Mouse (Mus musculus): ENCODE results near the gene Ranbp9.

Ranbp9 gene

GRCm38 (mm10) chr13:43495645-43496044 lies 14.6 kb upstream of the Ranbp9 start:
- DNase-seq, result no peak

DNA sequence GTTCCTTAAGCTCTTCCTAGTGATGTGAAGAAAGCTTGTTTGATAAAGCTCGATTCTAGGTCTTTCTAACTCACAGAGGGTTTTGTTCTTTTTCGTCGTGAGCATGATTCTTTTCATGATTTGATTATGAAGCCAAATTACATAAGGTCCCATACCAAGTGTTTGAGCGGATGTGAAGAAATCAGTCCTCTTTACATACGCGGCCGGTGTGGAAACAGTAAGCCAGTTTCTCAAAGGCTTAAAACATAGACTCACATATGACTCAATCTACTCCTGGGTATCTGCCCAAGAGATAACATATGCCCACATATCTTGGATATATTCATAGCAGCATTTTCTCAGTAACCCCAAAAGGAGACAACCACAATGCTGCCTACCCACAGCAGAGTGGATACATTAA lies 12.6 kb upstream of the Ranbp9 start:
- no peak for DNase-seq

GRCm38 (mm10) chr13:43493058-43493481 lies 12.0 kb upstream of the Ranbp9 start:
- DNase-seq, result no peak

DNA sequence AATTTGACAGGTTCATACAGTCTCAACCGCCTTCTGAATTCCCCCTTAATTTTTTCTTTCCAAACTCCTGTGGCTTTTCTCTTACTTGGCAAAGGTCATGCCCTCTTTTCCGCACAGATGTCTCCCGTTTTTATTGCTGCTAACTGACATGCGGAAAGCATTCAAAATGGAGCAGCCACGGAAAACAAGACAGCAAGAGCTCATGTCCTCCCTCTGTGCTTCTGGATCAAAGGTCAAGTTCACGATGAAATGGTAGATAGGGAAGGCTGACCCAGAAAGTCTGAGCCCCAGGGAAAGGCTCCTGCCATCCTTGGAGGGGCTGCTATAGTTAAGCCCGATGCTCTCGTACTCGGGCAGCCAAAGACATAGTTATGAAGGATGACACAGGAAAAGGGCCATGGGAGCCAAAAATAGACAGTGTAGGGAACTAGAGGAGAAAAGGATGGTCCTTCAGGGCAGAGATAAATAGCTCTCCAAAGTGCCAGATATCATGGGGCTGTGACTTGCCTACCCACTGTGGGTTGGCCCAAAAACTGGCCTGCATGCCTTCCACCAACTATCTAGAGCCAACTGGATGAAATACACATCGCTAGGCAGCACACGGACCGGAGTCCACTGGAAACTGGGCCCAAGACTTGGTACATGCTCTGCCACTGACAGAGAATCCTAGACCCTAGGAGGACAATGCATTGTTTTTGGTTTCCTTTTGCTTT lies 5.6 kb upstream of the Ranbp9 start:
- no peak for DNase-seq

DNA sequence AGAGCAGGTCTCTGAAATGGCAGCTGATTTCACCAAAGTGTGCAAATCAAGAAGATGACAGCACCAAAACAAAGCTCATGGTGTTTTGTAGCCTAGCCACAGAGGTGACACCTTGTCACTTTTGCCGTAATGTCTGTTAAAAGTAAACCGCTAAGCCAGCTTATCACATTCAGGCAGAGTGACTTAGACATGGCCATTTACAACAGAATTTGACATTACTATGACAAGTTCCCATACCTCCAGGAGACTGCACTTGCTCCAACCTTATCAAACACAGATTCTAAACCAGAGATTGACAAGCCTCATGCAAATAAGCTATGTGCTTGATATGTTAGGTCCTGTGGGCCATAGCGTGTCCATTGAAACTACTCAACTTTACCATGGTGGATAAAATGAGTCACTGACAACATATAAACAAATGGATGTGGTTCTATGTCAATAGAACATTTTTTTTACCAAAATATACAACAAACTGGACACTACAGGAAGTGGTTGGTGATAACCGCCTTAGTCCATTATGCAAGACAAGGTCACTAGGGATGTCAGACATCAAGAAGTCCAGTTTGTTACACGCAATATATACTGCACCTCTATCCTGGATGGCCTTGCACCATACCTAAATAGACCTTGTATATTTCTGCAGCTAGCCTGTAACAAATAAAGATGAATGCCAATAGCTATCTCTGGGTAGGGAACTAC lies 4.3 kb upstream of the Ranbp9 start:
- DNase-seq, result peak; percentile 28

DNA sequence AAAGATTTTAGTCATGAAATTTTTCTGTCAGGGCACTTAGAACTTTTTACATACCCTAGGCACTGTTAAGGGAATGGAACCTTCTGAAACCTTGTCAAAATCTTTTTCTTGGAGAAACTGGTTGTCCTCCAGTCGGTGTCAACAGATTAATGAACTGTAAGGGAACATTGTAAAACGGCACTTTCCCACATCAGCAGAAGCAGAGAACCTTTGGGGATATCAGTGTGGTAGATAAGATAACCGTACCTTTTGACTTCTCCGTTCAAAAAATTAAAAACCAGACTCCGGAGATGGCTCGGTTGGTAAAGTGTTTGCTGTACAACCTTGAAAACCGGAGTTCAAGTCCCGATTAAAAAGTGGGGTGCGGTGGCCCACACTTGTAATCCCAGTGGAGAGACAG lies 1.7 kb upstream of the Ranbp9 start:
- no peak for DNase-seq

GRCm38 (mm10) chr13:43481859-43482245 lies 770 bp upstream of the Ranbp9 start:
- DNase-seq, result peak; percentile 89

DNA sequence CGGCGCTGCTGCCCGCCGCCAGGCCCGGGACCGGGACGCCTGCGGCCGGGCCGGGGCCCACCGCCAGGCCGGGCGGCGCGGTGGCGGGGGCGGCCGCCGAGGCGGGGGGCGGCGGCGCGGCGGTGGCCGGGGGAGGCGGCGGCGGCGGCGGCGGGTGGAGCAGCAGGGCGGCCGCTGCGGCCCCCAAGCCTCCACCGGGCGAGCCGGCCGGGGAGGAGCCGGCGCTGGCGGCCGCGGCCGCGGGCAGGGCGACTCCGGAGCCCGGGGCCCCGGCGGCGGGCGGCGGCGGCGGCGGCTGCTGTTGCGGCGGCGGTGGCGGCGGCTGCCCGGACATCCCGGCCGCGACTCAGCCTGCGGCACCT lies 506 bp downstream of the Ranbp9 start:
- no peak for DNase-seq

DNA sequence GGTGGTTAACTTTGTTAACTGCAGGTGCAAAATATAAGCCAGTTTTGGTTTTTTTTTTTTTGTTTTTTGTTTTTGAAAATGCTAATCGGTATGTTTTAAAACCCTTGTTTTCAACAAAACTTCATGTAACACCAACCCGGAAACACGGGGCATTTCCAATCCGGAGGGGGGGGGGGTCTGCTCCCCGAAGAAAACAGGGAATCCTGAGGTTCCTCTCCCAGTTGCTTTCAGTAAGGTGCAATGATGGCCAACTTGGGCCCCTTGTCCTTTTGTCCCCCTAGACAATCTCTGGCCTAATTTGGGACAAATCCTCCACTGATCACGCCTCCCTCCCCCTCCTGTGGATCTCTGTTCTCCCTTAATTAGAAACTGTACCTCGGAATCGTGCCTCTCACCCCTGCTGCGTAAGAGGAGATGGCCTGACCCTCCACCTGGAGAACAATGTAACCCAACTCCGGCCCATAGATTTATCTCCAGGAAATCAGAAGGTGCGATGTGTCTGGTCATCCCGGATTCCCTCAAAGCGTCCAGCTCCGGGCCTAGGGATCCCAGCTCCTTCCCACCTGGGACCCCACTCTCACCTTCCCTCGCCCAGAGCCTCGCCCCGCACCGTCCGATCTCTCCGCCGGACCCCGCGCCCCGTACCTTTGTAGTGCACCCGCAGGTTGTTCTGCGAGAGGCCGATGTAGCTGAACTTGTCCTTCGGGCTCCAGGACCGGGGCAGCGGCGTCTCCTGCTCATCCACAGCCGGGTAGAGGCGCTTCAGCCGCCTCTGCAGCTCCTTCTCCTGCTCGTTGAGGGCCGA lies 1.1 kb downstream of the Ranbp9 start:
- peak; percentile 95 for DNase-seq

DNA sequence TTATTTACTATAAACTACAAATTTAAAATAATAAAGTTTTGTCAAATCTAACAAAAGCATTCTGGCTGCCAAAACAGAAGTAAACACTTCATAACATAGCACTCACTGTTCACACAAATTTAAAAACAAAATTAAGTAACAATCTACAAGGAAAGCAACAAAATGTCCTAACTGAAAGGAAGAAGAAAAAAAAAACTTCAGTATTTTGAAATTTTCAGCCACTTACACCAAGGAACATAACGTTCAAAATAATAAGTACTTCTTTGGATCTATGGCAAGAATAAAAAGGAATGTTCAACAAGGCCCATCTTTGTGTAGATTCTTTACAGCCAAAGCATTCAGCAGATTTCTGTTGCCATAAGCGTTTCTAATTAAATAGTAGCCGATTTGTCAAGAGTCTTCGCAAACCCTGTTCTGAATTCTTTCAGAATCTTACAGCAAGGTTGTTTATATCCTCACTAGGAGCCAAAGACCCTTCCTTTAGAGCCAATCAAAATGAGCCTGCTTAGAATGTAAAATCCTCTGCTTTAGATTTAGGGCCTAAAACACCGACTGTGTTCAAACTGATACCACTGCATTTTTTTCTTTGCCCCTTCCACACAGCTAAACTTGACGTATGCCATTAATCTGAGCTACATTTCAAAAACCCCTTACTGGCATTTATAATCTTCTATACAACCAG lies 1.9 kb downstream of the Ranbp9 start:
- peak; percentile 21 for DNase-seq

DNA sequence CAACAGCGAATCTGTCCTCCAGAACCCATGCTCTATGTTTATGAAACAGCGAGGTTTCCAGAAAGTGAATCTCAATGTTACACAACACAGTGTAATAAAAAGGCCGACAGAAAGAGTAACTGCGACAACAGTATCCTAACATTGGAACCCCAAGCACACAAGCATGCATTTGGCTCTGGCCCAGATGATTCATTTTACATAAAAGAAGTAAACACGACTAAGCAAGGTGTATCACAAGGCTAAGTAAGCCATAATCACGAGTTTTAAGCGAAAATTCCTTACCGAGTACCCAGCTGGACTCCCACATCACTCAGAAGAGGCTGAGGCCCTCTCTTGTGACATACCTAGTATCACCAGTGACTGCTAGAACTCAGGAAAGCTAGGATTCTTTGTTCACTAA lies 2.5 kb downstream of the Ranbp9 start:
- DNase-seq, result peak; percentile 91

DNA sequence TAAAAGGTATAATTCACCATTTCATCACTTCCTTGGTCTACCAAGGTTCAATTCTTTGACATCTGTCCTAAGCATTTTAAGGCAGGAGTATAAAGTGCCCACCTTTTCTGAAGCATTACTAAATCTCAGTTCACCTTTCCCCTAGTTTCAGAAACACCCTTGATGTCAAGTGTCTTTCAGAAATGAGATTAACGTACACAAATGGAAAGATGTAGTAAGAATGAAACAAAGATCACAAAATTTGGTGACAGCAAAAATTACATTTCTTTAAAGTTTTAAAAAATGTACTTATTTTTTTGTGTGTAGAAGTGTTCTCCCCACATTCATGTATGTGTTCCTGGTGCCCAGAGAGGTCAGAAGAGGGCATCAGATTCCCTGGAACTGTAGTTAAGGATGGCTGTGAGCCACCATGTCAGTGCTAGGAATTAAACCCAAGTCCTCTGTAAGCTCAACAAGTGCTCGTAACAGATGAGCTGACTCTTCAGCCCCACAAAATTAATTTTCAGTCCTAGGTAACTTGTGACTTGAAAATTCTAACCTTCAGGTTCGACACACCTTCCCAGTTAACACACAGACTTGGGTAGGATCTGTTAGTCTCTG lies 3.9 kb downstream of the Ranbp9 start:
- DNase-seq, result peak; percentile 57

- DNase-seq, result peak; percentile 84
Measured at GRCm38 (mm10) chr13:43476226-43476625, 4.9 kb downstream of the Ranbp9 start.

DNA sequence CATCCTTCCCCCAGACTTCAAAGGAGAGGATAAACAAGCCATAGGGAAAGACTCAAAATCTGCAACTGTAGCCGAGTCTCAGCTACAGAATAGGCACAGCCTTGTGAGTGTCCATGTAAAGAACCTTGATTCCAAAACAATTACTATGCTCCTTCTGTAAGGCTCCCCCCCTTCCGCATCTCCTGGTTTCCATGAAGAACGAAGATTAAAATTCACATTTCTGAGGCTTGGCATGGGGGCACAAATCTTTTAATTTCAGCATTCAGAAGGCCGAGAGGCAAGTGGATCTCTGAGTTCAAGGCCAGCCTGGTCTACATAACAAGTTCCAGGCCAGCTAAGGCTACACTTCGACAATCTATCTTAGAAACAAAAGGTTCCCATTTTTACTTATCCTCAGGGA lies 6.4 kb downstream of the Ranbp9 start:
- DNase-seq, result peak; percentile 54

DNA sequence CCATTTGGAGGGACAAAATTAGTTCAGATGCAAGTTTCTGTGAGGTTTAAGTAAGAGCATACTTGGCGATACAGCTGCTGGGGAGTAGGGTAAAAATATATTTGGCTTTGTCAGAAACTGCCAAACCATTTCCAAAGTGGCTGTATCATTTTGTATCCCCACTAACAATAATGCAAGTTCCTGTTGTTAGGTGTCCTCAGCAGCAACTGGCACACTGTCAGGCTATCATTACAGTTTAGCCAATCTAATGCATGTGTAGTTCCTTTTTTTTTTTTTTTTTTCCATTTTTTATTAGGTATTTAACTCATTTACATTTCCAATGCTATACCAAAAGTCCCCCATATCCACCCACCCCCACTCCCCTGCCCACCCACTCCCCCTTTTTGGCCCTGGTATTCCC lies 9.2 kb downstream of the Ranbp9 start:
- DNase-seq, result peak; percentile 45

- DNase-seq, result peak; percentile 64
Measured at GRCm38 (mm10) chr13:43469607-43470006, 11.5 kb downstream of the Ranbp9 start.

DNA sequence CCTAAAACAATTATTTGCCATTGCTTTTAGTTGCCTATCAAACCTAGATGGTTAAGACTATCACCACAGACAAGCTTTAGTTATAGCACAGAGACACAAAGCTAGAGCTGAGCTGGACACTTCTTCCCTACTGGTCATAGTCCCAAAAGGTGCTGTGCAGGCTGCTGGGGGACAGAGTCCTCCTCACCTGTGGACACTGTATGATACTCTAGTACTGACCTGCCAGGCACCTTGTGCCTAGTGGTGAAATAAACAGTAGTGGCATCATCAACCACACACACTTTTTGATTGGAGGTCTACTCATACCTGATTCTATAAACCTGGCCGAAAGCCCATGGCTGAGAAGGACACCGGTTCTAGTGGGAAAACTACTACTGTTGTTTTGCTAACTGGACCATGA lies 16.5 kb downstream of the Ranbp9 start:
- peak; percentile 48 for DNase-seq

- DNase-seq, result peak; percentile 48
Measured at GRCm38 (mm10) chr13:43457161-43457560, 23.9 kb downstream of the Ranbp9 start.

DNA sequence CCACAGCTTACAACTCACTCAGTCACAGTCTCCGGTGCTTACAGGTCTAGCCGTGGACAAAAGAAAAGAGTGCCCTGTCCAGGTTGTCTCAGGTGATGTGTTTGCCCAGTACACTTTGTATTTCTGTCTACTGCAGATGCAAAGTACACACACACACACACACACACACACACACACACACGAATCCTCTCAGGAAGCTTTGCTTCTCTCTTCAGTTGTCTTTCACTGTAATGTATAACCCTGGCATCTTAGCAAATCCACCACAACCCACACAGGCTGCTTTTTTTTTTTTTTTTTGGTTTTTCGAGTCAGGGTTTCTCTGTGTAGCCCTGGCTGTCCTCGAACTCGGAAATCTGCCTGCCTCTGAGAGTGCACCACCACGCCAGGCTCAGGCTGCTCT lies 26.7 kb downstream of the Ranbp9 start:
- peak; percentile 33 for DNase-seq

- peak; percentile 82 for DNase-seq
Measured at GRCm38 (mm10) chr13:43452843-43453605, 28.1 kb downstream of the Ranbp9 start.

DNA sequence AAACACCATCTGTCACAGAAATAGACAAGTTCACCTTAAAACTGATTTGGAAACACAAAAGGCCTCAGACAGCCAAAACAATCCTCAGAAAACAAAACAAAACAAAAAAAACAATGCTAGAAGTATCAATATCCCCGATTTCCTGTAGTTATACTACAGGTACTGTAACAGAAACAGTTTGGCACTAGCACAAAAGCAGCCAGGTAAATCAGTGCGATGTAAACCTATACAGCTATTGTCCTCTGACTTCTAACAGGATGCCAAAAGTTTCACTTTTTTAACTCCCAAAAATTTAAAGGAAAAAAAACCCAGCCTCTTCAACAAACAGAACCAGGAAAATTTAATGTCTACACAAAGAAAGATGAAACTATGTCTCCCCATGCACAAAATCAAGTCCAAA lies 28.9 kb downstream of the Ranbp9 start:
- DNase-seq, result no peak

- DNase-seq, result peak; percentile 60
Measured at GRCm38 (mm10) chr13:43450686-43451085, 30.4 kb downstream of the Ranbp9 start.
